Mouse (Mus musculus) kidney, adult 11 months (tissue): Measurements from ENCODE around the gene Ppard.

Experiments
- DNase-seq: peaks from one replicate; pipeline ENCODE4 v3.0.0; 2022

Gene Ppard

DNA sequence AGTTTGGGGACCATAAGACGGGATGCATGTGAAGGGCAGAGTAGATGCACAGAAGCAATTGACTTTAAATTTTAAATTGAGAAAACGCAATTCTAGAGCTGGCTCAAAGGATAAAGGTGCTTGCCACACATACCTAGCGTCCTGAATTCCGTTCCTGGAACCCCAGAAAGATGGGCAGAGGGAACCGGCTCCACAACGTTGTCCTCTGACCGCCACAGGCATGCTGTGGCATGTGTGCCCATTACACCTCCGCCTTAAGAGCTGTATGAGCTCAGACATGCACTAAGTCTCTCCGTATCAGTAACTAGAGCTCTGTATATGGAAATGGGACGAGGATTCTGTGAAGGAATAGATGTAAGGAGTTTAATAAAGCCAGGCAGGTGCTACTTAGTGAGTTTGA lies 7.9 kb upstream of the Ppard start:
- no peak for DNase-seq

DNA sequence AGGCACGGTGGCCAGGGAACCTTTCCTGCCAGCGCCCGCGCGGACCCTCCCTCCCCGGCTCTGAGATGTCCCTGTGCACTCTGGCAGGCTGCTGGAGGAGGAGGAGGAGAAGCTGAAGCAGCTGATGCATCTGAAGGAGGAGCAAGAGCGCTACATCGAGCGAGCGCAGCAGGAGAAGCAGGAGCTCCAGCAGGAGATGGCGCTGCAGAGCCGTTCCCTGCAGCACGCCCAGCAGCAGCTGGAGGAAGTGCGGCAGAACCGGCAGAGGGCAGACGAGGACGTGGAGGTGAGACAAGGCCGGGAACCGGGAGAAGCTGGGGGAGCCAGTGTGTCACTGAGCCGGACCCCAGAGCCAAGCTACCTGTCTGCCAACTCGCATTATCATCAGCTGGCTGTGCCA lies 6.5 kb upstream of the Ppard start:
- peak; percentile 90 for DNase-seq

DNA sequence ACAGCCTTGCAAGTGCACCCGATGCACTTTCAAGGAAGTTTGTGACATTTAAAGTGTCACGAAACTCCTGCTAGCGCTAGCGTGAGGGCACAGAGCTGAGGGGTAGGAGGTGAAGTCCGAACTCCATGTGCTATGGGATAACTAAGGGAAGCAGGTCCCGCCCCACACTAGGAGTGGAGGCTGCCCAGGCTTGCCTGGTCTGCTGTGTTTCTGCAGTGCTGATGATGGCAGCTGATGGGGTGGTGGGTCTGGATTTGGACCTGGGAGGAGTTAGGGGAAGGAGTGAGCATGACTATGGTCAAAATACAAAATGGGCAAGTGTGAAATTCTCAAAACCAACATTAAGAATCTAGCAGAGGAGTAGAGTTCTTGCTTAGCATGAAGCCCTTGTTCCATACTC lies 2.0 kb upstream of the Ppard start:
- no peak for DNase-seq

DNA sequence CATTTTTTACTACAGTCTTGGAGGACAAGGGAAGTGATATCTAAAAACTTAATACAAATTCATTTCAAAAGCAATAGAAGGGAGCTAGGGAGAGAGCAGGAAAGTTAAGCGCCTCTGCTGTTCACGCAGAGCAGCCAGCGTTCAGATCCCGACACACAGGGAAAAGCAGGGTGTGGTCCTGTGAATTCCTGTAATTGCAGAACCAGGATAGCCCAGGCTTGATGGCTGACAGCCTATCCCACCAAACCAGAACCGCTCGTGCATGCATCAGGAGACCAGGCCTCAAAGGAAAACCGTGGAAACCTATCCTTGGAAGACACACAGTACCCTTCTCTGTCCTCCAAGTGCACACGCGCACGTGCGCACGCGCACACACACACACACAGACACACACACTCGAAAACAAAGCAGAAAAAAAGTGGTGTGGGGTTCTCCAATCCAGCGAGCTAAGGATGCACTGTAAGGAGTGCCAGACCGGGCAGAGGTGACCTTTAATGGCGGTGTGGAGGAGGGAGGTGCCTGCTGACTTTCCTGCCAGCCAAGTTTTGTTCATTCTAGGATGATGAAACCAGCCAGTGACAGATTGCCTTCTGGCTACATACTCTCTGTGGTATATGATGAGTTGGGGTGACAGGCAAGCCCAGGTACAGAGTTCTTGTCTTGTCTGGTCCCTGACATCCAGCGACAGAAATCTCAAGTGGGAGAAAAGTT lies 1.3 kb upstream of the Ppard start:
- DNase-seq, result no peak

DNA sequence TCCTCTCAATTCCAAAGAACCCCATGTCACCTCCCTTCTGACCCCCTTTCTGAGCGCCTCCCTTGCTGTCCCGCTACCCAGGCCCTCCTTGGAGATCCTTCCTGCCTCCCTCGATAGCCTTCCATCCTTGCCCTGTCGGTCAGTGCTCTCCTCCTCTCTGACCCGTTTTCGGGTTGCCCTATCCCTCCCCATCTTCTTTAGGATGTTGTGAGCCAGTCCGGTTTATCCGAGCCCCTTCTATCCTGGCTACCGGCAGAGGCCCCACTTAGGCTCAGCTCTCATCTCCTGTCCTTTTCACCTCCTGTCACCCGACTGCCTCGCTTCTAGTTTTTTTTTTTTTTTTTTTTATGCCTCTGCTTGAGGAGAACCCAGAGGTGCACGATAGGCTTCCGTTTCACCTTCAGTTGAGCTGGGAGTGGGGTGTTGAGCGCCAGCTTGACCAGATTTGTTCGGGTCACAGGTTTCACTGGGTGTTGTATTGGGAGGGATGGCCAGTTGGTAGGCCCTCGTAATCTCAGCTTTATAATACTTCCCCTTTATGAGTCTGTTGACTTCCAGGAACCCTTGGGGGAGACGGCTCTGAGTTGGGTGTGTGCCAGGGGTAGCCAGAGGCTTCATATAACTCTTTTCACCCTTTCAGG lies 711 bp downstream of the Ppard start:
- no peak for DNase-seq

DNA sequence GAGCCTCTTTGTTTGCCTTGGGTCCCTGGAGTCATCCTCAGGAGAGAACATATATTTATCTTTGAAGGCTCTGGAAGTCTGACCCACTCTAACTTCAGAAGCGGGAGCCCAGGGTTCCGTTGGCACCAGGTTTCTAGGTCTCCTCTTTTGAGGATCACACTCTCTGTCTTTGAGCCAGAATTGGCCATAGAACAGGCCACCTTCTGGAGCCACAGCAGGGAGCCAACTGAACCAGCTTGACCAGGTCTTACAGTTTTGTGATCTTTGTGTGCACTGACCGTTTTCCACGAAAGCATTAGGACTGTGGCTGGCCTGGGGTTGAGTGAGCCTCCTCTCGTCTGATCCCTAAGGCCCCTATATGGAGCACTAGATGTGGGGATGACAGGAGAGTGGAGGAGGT lies 2.1 kb downstream of the Ppard start:
- DNase-seq, result no peak

DNA sequence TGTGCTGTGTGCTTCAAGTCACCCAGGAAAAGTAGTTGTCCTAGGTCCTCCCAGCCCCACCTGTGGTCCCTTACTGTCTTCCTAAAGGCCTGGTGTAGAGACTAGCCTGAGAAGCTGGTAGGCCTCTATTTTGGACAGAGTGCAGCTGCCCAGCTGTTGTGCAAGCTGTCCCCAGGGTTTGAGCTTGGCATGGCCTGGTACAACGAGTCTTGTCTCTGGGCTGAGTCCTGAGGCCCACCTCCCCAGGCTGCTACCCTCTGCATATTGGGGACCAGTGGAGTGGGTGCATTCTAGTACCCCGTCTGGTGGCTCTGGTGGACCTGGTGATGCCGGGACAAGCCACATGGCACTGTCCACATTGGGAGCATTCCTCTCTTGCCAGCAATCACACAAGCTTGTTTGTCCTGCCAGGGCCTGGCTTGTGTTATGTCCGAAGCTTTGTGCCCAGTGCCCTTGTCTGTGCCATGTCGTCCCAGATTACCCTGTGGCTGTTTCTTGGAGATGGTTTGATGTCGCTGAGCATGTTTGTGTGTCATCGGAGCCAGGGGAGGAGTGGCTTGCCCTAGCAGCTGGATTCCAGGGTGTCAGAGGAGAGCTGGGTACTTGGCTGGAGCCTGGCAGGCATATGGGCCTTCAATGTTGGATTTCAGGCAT lies 3.6 kb downstream of the Ppard start:
- no peak for DNase-seq

DNA sequence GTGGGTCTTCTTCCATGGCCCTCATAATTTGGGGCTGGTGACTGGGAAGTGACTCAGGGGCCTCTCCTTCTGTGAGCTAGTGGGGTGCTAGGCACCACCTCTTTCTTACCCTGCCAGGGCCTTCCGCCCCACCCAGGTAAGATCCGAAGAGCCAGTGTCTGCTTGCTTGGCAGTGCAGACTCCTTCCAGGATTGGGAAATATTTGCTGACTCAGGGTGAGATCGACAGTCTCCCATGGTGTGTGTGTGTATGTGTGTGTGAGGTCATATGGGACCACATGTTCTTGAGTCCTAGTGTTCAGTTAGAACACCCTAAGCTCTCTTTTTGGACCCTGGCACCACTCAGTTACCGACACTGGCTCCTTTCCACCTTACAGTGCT lies 4.1 kb downstream of the Ppard start:
- DNase-seq, result no peak

DNA sequence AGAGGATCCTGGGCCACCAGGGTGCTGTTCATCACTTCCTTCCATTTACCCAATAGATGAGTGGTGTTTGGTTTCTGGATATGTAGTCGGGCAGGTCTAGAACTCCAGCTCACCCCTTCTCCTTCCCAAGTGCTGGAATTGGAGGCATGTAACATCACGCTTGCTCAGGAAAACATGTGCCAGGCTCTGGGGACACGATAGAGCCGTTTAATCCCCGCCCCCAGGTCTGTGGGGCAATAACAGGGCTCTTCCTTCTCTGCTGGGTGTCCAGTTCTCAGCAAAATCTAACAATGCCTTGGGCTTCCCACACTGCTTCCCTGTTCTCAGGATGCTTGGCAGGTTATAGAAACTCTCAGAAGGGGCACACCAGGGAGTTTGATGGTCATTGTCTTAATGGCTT lies 4.9 kb downstream of the Ppard start:
- no peak for DNase-seq

DNA sequence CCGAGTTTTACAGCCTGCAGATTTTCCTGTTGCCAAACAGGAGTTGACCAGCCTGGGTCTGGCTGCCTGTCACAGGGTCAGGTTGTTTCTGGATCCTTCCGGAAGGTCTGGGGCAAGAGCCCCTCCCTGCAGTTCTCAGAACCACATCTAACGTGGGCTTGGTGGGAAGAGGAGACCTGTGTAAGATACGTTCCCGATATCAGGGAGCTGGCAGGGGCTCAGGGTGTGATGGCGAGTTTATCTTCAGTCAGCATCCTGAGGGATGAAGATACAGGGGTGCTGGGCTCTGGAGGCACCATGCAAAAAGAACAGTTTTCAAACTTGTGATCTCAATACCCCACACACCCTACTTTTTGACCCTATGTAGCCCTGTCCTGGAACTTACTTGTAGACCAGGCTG lies 5.4 kb downstream of the Ppard start:
- no peak for DNase-seq

DNA sequence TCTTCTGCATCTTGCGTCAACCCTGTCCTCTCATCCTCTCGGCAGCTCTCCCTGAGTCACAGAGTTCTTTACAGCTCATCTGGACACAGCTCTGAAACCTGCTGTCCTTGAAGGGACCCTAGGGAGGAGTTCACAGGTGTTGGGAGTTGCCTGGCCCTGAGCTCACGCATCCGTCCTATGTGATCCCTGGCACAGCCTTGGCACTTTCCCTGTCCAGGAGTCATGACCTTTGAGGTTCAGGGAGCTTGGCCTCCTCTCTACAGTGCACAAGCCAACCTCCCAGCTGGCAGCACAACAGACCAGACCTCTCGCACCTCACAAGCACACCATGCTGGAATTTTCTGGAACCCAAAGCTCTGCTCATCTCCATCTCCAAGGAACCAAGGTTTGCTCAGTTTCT lies 8.3 kb downstream of the Ppard start:
- DNase-seq, result peak; percentile 40

DNA sequence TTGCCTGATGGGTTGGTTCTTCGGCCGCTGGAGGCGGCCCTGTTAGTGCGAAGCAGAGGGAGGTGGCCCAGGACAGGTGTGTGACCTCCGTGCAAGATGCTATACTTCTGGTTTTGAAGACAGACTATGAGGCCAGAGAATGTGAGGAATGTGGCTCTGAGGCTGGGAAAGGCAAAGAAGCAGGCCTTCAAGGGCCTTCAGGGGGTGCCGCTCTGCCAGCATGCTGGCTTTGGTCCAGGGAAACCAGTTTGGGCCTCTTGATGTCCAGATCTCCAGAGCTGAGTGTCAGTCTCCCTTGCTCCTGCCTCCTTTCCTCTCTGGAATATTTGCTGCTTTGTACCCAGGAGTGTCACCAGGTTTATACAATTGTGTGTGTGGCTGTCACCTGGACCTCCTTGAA lies 9.8 kb downstream of the Ppard start:
- no peak for DNase-seq

DNA sequence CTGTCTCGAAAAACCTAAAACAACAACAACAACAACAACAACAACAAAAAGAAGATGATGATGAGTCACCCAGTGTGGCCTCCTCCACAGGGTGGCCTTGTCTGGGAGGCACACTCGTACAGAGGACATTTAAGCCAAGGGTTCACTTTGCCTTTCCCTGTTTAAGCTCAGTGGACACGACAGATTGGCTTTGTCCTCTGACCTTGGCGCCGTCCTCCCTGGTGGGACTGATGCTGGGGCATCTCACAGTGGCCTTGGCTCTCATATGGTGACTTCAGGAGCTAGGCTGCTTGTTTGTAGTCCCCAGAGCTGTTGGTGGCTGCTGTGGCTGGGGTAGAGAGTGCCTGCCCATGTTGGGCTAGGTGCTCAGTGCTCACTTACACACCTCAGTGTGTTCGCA lies 11.7 kb downstream of the Ppard start:
- DNase-seq, result no peak

DNA sequence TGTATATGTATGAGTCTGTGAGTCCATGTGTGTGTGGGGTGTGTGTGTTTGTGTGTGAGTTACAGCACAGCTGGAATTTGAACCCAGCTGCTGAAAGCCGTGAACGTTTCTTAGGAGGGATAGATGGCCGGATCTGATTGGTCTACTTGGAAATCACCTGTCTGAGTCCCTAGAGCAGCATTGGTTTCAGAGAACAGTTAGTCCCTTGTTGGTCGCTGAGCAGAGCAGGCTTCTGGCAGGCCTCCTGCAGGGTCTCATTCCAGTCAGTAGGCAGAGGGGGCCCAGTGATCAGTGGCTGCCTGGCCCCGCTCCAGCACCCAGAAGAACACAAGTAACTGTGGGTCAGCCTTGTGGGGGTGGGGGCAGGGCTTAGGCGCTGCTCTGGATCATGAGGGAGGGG lies 12.2 kb downstream of the Ppard start:
- no peak for DNase-seq

DNA sequence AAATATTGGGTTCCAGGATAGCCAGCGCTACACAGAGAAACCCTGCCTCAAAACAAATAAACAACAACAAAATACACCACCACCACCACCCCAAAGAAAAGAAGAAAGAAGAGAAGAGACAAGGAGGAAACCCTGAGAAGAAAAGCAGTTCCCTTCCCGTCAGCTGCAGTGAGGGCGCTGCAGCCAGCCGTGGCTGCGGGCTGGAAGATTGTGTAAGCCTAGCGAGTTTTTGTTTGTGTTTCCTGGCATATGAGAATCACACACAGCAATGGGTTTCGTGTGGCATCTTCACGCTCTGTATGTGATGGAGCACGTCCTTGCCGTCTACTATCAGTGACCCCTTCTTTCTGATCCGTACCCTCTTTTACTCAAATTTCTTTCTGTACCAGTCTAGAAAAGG lies 14.1 kb downstream of the Ppard start:
- DNase-seq, result no peak

DNA sequence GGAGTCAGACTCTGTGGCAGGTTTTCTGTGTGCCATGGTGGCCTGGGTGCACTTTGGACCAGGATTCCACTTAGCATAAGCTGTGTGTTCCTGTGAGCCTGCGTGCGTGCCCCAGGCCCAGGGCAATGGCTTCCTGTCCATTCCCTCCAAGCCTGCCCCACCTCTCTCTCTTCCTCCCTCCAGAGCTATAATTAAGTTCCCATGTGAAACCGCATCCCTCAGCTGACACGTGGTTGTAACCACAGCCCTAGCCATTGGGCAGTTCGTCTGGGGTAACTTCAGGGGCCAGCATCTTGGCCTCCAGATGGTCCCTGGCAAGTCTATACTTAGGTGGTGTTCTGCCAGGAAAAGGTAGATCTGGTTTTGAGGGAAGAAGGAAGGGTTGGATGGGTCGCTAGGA lies 15.1 kb downstream of the Ppard start:
- DNase-seq, result no peak

DNA sequence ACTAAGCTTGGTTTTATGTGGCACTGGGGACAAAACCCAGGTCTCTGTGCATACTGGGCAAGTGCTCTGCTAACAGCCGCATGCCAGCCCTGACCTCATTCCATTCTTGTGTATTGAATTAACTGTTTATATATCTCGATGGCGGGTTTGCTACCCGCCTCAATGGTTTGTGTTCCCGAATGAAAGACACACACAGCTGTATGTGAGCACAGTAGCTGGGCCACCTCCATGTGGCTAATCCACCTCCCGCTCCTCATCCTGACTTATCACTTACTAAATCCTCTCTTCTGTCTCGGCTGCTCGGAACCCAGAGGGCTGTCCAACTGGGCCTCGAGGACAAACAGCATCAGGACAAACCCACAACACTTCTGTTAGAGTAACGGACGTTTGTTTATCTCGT lies 16.6 kb downstream of the Ppard start:
- no peak for DNase-seq

DNA sequence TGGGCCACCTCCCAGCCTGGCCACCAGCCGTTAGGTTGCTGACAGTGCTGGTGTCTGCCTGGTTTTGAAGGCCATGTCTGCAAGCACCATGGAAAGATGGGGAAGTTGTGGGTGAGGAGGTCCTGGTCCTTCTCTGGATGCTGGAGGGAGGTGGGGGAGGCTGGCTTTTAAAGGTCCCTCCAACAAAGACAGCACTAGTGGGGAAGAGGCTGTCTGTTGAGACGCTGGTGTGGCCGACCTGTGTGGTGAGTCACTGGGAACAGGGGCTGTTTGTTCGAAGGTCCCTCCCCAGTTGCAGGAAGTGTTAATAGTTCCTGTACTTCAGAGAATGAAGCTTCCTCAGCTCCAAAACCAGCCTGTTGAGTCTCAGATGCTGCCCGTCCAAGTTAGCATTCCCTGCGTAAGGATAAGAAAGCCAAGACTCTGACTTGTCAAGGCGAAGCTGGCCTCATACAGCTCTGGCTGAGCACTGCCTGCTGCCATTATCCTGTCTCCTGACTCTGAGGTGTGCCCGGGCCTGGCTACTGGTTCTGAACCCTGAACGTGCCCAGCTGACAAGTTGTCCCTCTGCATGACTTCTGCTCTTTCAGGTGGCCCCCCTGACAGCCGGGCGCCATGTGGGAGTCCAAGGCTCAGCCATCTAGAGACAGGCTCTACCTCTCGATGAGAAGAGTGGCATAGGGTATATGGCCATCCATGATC lies 19.2 kb downstream of the Ppard start:
- no peak for DNase-seq

DNA sequence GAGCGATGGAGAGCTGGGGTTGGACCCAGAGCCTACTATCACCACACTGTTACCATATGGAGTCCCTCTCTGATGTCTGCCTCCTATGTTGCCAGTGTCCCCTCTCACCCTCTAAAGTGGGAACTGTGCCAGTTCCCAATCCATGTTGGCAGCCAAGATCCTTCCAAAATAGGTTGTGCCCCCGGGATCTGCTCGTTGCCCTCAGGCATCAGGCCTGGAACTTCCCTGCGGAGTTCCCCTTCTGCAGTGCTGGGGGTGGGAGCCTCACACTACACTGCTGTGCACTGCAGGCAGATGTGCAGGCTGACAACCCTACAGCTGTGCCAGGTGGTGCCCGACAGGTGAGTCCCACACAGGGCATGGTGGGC lies 19.8 kb downstream of the Ppard start:
- no peak for DNase-seq

DNA sequence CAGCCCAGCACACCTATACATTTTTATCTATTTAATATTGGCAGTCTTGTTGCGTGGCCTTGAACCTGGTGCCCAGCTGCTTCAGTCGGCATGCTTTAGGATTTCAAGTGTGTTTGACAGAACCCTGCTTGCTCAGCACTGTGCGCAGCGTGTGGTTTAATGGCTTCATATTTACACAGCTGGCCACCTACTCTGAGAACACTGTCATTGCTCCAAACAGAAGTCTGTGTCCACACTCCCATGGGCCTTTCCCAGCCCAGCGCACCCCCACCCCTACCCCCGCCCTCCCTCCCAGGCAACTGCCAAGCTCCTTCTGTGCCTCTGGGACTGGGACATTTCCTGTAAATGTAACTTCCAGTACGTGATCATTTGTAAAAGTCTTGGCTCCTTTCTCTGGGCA lies 20.7 kb downstream of the Ppard start:
- peak; percentile 20 for DNase-seq

DNA sequence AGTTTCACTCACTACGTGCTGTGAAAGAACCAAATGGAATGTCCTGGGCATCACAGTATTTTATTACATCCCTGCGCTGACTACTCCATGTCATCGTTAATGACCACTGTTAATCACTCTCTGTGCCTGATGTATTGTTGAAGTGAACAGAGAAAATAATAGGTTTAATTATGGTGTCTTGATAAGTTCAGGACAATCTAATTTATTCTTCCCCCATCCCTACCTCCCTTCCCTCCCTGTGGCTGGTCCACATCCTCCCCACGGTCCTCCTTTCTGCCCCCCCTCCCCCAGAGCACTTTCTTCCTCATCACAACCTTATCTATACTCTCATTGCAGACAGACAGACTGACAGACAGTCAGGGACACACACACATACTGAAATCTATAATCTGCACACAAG lies 22.3 kb downstream of the Ppard start:
- no peak for DNase-seq

DNA sequence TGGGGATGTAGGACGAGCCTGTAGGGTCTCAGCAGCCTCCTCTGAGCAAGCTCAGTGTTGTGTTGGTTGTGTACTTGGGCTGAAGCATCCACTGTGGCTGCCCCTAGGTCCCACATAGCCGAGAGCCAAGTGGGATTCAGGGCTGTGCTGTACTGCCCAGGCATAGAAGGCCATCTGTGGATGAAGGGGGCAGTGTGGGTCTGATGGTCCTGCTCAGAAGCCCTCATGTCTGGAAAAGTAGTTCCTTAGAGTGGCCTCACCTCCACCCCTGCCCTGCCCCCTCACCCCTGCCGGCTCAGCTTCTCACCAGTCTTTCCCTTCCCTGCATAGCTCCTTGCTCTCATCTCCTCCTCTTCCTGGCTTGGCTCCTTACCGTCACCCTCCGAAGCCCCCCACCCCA lies 23.2 kb downstream of the Ppard start:
- DNase-seq, result no peak

DNA sequence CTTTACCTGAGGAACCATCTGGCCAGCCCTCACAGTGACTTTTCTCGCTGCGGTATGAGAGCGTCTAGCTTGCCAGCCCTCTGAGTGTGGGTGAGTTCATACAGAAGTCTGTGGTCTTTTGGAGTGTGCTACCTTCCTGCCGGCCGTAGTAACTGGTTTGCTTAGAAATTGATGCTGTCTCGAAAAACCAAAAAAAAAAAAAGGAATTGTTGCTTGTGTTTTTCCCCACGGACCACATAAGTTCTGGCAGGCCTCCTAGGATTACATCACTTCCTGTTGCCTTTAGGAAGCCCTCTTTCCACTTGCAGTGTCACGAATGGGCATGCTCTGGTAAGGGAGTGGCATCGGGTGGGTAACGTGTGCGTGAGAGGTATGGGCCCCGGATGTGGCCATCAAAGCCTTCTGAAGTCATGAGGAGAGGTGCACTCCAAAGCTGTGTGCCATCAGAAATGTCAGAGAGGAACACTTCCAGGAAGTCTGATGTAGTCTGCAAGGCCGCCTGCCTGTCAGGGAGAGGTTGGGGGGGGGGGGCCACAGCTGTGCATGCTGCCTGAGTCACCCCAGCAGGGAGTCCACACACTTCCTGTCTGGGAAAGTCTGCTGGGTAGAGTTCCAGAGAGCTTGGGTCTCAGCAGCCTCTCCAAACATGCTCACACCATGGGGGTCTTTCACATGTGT lies 24.3 kb downstream of the Ppard start:
- peak; percentile 58 for DNase-seq

DNA sequence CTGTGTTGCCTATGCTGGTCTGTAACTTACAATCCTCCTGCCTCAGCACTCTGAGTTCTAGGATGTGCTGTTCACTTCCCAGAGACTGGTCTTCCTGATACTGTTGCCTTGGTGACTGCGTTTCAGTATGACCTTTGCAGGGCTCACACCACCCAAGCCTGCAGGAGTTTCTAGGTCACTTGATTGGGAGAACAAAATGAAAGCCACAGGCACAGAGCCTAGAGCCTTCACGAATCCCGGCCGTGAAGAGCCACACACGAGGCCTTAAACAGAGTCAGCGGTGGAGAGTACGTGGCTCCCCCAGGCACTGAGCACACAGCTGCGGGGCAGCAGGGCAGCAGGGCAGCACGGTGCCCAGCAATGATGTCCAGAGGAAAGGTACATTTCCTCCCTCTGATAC lies 25.8 kb downstream of the Ppard start:
- DNase-seq, result no peak
